Mouse (Mus musculus) layer of hippocampus, adult 9-11 months (tissue): ENCODE results near the gene Ogt.

ENCODE experiments used
- DNase-seq: peaks from one replicate; pipeline ENCODE4 v3.0.0; 2022

Gene Ogt

DNA sequence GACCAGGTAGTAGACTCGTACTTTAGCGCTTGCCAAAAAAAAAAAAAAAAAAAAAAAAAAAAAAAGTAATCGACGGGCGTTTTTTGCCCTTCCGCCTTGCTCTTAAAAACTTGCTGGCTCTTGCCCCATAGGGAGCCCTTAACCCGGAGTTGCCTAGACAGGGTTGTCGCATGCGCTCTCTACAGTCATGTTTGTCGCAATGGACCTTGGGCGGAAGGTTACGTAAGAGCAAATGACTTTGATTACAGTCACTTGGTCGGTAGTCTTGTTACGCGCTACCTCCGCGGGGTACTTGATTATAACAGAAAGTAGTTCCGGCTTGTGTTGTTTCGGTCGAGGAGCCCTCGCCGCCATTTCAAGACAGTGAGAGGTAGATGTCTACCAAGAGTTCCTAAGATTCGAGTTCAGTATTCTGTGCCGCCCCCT, at the start of gene Ogt:
Gene Ogt, plus strand, starts transcription at position 320 of the 426 bp plus-strand sequence.
- peak; percentile 92 for DNase-seq

DNA sequence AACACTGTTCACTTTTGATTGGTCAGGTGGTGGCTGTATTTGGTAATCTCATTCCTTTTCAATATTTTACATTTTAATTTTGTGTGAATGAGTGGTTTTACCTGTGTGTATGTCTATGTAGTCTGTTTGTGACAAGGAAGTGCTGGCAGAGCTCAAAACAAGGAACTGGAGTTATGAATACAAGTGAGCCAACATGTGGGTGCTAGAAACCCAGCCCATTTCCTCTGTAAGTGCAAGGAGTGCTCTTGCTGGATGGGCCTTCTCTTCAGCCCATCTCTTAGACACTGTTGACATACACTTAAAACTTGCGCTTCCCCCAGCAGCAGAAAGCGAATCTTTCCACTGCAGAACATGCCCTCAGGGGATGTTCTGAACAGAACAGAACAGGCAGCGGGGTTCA, 23.7 kb upstream of the Ogt start:
- no peak for DNase-seq

DNA sequence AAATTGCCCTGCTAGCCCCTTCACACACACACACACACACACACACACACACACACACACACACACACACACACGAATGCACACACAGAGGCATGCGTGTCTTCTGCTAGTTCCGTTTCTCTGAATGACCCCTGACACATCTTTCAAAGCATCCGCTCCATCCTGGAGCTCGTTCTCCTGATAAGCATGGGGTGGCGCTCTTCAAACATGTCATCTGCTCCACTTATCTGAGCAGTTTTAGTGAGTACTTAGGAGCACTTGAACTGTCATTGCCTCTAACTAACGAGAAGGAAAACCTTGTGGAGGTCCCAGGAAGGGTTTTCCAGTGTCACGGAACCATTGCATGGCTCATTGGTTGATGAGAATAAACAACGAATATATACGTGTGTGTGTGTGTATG, 22.0 kb upstream of the Ogt start:
- DNase-seq, result no peak

DNA sequence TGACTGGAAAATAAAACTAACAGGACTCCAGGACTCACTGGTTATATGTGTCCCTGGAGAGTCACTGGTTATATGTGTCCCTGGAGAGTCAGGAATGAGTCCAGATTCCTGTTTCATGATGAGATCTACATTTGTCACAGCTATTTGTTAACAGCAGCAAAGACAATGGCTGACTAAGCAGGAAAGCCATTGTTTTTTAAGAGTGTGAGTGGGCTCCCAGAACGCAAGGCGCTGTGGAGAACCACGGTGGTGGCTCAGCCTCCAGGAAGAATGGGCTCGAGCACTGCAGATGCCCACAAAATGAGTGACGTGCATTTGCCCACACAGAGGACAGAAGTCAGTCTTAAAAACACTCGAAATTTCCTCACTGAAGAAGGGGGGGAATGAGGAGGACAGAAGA, 19.5 kb upstream of the Ogt start:
- no peak for DNase-seq

DNA sequence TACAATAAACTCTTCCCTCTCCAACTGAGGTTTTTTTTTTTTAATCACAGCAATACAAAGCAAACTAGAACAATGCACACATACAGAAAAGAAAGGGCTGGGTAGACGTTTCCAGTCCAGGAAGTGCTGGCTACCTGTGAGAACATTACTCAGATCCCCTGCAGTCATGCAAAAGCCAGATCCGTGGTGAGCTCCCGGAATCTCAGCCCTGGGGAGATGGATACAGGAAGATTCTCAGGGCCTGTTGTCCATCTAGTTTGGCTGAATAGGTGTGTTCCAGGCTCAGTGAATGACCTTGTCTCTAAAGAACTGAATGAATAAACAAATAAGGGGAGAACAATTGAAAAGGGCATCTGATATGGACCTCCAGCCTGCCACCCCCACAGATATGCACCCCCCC, 17.3 kb upstream of the Ogt start:
- no peak for DNase-seq

DNA sequence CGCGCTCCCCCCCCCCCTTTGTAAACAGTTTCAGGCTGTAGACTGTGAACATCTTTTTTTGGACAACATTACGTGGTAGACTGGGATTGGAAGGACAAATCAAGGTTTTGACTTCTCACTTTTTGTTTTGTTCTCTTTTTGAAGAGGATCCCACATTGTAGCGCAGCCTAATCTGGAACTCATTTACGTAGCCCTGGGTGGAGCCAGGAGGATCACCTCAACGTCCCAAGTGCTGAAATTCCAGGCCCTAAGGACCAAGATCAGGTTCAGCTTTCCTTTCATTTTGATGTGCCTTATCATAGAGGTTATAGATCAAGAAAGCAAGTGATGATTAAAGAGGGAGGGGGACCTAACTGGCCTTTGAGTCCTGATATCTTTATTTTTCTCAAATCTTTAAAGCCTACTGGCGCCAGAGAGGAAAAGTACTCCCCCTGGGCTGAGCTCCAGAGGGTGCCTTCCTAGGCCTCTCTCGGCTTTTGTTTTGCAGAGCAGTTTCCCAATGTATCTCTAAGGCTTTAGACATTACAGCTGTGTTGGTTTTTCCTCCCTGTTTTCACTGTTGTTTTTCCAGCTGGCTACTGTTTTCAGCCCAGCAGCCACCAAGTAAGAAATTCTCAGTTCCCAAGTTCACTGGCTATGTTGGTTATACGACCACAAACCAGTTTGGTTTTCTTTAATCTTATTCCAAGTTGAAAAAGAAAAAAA, 2.9 kb upstream of the Ogt start:
- no peak for DNase-seq

DNA sequence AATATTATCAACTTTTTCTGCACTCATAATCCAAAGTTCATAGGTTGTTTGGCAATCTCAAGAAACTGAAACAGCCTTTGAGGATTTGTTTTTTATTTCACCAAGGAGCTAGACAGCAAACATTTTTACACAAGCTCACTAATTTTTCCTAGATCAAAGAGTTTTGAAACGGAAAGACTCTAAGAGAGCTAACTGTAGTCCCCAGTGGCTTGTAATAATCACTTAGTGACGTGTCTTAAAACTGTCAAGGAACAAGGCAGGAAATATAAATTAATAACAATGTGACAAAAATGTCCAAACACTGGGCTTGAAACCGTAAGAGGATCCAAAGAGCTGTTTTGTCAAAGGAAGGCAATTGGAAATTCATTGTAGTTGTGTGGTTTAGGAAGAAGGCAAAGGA, 1.0 kb upstream of the Ogt start:
- DNase-seq, result no peak

DNA sequence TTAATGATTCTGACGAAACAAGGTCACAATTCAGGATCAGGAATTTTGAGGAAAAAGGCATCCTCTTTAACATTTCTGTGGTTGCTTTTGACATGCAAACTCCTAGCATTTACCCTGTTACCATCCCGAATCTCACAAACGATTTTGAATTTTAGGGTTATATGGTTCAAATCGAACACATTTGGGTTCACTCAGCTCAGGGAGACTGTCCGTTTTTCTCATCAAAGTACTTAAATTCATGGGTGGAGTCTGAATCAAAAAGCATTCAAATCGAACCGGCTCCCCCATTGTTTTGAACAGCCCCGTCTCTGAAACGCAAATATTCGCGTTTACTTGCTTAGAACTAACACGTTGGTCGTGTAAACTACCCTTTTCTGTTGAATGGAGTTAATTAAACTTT, 554 bp upstream of the Ogt start:
- DNase-seq, result no peak

DNA sequence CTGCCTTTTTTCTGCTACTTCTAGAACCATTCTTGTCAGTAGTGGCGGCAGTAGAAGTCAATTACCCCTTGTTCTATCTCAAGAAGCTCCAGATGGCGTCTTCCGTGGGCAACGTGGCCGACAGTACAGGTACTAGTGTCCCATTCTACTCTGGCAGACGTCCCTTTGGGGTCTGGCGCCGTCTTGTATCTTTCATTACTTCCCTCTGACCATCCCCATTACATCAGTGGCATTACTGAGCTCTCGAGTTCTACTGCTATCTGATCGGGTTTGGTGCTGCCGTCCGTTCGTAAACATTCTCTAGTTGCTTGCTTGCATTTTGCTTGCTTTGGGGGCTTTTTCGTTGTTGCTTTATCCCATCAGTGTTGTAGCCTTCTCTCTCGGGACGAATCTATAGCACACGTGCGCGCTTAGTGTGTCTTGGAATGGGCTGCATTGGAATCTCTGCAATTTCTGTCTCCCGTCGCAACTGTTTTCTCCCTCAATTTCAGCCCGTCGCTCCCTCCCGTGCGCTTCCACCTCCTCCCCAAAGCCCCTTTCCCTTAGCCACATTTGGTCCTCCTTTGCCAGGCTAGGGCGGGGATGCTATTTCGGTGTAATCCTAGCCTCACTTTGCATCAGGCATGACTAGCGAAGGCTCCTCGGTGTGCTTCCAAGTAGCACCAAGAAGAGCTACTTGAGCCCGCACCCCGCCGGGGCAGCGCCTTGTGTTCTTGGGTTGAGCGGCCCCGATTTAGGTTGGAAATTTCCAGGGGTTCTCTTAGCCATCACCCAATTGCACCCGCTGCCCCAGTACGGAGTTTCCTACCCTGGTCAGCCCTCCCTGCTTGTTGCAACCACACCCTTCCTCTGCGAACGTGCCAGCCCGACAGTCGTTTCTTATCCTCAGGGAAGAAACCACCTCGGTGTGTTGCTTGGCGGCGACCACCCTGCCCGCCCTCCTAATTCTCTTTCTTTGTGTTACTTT, 617 bp downstream of the Ogt start:
- peak; percentile 11 for DNase-seq

DNA sequence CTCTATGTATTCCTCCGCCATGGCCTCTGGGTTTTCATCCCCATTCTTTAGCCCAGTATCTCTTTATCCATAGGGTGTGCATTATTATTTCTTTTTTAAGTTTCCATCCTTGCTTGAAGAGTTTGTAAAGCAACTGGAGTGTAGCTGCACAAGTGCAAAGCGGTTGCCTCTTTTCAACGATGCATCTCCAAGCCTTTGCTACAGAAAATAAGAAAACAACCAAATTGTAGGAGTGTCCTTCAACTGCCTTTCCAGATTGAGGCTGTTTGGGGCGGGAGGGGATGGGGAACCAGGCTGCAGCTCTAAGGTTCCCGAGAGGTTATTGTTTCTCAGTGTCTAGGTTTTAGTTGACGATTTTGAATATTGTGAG, 1.3 kb downstream of the Ogt start:
- DNase-seq, result no peak

DNA sequence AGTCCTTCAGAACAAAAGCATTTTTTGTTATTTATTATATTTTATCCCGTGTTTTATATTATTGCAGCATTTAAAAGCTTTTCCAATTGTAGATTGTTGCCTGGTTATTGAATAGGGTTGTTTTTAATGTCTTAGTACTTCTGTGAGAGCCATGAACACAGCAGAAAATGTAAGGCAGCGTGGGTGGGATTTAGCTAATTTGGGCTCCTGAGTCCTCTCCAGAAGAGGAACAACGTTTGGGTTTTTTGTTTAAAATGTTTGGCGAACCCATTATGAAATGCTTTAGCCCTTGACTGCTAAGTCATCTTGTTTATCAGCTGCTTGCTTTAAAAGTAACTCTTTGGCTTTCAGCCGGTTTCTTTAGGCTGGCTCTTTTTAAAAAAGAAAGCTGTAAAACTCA, 2.2 kb downstream of the Ogt start:
- peak; percentile 17 for DNase-seq

DNA sequence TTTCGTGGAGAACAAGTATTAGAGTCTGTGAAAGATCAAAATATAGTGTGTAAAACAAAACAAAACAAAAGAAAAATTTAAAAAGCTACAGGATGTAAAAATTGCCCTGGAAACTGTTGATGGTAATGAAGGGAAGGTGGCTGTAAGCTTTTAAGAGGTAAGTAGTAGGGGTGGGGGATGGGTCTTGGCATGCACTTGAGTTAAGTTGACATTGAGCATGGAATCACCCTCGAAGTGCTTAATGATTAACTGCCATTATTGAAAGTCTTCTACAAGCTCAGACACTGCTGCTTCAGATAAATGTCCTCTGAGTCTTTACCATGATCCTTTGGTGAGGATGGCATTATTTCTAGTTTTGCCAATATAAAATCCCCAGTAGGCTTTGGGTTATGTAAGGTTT, 5.4 kb downstream of the Ogt start:
- DNase-seq, result no peak

DNA sequence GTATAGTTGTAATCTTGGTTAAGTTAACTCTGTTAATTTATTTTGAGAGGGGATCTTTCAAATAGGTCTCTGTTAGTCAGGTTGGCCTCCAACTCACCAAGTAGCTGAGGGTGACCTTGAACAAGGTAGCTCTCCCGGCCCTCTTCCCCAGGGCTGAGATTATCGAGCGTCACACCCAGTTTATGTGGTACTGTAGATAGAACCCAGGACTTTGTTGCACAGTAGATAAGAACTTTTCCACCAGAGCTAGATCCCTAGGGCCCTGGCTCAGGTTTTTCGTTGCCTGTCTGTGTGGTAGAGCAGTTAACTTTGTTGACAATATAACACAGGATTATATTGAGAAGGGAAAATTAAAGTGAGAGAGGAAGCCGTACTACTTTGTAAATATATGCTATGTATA, 6.8 kb downstream of the Ogt start:
- no peak for DNase-seq

DNA sequence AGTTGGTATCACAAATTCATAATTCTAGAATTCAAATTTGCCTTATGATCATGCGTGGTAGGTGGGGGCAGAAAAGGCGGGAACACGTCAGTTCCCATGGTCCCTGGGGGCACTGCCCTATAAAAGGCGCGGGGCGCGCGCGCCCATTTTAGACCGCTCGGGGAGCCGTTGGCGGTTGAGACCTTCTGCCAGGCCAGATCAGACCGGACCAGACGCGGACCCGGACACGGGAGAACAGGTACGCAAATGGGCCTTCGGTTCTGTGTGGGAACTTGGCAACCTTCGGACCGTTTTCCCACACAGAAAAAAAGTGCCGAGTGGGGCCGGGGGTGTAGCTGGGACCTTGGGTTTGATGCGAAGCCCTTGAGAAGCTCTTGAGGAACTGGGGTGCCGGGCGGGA, 55.8 kb downstream of the Ogt start:
- DNase-seq, result no peak

DNA sequence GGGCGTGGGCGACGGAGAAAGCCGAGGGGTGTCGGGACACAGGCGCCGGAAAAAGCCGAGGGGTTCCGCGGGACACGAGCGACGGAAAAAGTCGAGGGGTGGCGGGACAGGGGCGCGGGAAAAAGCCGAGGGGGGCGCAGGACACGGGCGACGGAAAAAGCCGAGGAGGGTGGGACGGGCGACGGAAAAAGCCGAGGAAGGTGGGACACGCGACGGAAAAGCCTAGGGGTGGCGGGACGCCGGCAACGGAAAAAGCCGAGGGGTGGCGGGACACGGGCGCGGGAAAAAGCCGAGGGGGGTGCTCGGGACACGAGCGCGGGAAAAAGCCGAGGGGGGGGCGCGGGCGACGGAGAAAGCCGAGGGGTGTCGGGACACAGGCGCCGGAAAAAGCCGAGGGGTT, 57.7 kb downstream of the Ogt start:
- DNase-seq, result no peak

DNA sequence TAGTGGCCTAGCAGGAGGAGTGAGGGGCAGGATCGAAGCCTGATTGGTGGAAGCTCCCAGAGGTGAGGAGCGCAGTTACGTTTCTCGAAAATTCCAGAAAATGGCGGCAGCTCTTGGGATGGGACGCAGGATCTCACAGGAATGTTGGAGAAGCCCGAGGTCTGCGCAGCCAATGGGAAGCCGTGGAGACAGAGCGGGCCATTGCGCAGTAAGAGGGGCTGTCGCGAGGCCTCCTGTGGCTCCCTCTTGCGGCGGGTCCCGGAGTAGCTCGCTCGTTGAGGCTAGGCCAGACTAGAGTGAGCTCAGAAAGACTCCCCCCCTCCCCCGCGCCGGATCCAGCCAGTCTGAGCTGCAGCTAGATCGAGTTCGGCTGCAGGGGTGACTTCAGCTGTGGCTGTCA, 58.4 kb downstream of the Ogt start:
- no peak for DNase-seq

DNA sequence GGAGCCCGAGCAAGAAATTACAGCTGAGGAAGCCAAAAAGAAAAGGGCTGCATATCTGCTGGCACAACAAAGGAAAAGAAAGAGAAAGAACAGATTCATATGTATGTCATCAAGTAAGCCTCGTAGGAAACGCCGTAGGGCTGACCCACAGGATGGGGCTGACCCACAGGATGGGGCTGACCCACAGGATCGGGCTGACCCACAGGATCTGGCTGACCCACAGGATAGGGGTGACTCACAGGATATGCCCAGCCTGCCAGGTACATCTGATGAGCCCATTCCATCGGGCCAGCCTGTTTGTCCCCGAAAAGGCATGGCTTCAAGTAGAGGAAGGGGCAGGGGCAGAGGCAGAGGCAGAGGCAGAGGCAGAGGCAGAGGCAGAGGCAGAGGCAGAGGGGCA, 65.3 kb downstream of the Ogt start:
- no peak for DNase-seq

DNA sequence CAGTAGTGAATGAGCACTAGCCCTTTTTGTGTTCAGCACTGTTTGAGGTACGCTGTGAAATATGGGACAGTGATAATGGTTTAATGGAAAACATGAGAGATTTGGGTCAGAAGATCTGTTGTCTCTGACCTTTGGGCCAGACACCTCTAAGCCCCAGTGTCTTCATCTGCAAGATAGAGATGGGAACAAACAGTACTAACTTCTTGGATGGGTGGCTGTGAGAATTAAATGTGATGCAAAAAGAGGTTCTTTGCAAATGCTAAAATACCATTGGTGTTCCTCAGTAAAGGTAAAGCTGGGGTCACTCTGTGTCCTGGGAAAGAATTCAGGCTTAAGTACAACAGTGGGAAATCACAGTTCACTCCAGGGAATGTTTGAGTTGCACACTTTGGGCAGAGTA, 80.5 kb downstream of the Ogt start:
- no peak for DNase-seq

DNA sequence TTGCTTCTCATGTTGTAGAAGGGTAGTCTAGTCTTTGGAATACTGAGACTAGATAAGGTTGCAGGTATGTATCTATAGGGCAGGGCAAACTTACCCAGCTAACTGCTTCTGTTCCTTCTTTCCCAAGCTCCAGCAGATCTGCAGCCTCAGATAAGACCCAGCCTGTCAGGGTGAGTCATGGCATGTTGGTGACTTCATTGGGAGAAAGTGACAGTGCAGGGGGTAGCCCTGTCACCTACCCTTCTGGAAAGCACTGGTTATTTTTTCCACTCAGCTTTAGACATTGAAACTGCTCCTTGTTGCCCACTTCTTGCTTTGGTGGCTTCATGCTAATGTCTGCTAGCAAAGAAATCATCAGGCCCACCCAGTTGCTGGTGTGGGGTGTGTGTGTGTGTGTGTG, 90.2 kb downstream of the Ogt start:
- DNase-seq, result no peak

DNA sequence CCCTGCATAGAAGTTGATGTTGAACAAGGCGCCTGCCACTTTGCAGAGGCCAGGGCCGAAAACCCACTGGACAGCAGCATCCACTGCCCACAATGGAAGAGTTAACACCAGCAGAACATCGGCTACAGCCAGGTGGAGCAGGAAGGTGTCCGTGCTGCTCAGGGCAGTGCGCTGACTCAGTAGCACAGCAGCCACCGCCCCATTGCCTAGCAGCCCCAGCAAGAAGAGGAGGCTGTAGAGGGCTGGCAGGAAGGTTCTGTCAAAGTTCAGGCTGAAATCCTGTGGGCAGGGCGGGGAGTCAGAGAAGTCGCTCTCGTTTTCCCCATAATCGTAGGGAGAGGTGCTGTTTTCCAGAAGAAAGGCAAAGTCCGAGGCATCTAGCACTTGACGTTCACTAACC, 92.8 kb downstream of the Ogt start:
- DNase-seq, result no peak

DNA sequence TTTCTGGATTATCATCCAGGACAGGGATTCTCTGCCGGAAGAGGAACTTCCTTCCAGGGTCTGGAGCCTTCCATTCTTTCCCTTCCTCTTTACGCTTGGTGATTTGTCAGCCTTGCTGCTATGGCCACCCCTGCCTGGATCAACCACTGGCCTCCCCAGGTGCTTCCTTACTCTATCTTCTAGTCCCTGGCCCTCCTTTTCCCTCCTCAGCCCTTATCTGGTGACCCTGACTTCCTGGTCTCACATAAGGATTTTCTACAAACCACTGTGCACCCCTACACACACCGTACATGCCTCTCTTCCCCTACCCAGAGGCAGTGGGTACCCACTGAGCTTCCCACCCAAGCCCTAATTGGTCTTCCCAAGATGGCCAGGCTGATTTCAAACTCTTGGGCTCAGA, 93.4 kb downstream of the Ogt start:
- DNase-seq, result no peak

DNA sequence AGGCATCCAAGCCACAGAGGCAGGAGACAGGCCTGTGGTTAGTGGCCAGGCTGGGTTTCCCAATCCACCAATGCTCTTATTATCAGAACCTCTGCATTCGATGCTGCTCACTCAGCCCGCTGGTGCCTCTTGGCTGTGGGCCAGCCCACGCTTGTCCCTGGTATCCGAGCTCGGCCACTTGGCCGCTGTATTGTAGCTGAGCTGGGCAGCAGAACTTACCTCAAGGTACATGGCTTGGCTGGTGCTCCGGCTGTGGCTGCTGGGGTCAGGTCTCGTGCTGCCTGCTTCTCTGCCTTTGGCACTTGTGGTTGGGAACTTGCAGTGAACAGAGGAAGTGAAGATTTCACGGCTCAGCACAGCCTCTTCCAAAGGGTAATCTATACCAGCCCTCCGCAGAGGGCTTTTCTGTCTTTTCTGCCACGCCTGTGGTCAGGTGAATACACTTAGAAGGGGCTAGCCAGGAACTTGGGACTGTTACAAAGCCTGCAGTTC, 94.0 kb downstream of the Ogt start, which contains the start of gene Cxcr3:
Gene Cxcr3, minus strand, starts transcription at position 442 of the 492 bp plus-strand sequence.
- DNase-seq, result peak; percentile 38
